Mouse (Mus musculus) ES-Bruce4 (cell line): ENCODE measurements around the gene Tm7sf2. TPM values are rescaled to one million over a fixed set of nuclear protein-coding genes. Genes with fewer than 3 reads are reported as not detected.
A peak's percentile ranks its signal among the peaks of the same experiment; 100 is the strongest.

ENCODE experiments used
- H3K27ac ChIP-seq: 2 replicates; pipeline ENCODE4 v1.5.1; 2012; ENCODE audit warnings: low read length, inconsistent platforms; ENCODE audit not compliant: insufficient read depth
- H3K27me3 ChIP-seq: 2 replicates; pipeline ENCODE4 v1.6.1; 2012; ENCODE audit warnings: mild to moderate bottlenecking, low read length, inconsistent platforms; ENCODE audit not compliant: control insufficient read depth, poor library complexity, insufficient read depth, severe bottlenecking
- H3K36me3 ChIP-seq: 2 replicates; pipeline ENCODE4 v1.6.1; 2012; ENCODE audit warnings: inconsistent platforms, mild to moderate bottlenecking, low read length, moderate library complexity; ENCODE audit not compliant: control insufficient read depth, poor library complexity, insufficient read depth, severe bottlenecking
- H3K4me1 ChIP-seq: one replicate; pipeline ENCODE4 v1.8.1; 2011; ENCODE audit warnings: low read length; ENCODE audit not compliant: control insufficient read depth, insufficient read depth
- H3K4me3 ChIP-seq: 2 replicates; pipeline ENCODE4 v1.5.1; 2011; ENCODE audit warnings: low read depth, mild to moderate bottlenecking, low read length
- H3K9ac ChIP-seq: 2 replicates; pipeline ENCODE4 v1.6.1; 2012; ENCODE audit warnings: low read depth, mild to moderate bottlenecking, inconsistent platforms; ENCODE audit not compliant: poor library complexity, severe bottlenecking
- H3K9me3 ChIP-seq: replicated peaks from 2 replicates; pipeline ENCODE4 v1.6.1; 2012; ENCODE audit warnings: mild to moderate bottlenecking, low read length, inconsistent platforms; ENCODE audit not compliant: control insufficient read depth, poor library complexity, insufficient read depth, severe bottlenecking
- CTCF ChIP-seq: IDR thresholded peaks from one replicate; pipeline ENCODE4 v1.8.1; 2011; ENCODE audit warnings: low read depth, low read length
- EP300 ChIP-seq: IDR thresholded peaks from 2 replicates; pipeline ENCODE4 v1.6.1; 2011; ENCODE audit warnings: low read depth, low read length; ENCODE audit not compliant: insufficient read depth
- POLR2A ChIP-seq: IDR thresholded peaks from one replicate; pipeline ENCODE4 v1.8.1; 2011; ENCODE audit warnings: low read length; ENCODE audit not compliant: insufficient read depth
- polyA plus RNA-seq: library from polyadenylated mRNA; stranded (reverse); fragments of >200 nt; gene quantifications from 2 replicates; pipeline ENCODE4 v1.2.4, GENCODE M21; 2011; ENCODE audit warnings: low read depth; ENCODE audit not compliant: missing spikeins, insufficient read depth, insufficient read length

The Tm7sf2 gene
- polyA plus RNA-seq, 1 experiment = 19.1 TPM

- Histone ChIP-seq H3K27me3 (no peaks in the 10 kb centered on the region), H3K9ac (peak overlapping the region; percentile 13; the same call in 1 of the 2 replicates), H3K9me3 (no peaks in the 10 kb centered on the region), H3K36me3 (no peaks in the 10 kb centered on the region), H3K4me3 (peak overlapping the region; percentile 63), H3K27ac (no peak overlapping the region), H3K4me1 (peaks cover 2% of the 10 kb centered on the region)
- TF ChIP-seq EP300 = no peak
- no peak for TF ChIP-seq POLR2A
- TF ChIP-seq CTCF = no peak
Observed at GRCm38 (mm10) chr19:6071261-6071660, 3.1 kb upstream of the Tm7sf2 start.

GRCm38 (mm10) chr19:6070571-6071250 lies 2.5 kb upstream of the Tm7sf2 start:
- TF ChIP-seq POLR2A (peak; percentile 30), EP300 (no peak)
- no peaks in the 10 kb centered on the region for H3K36me3 ChIP-seq
- H3K9ac ChIP-seq = peak overlapping the region; percentile 13
- H3K4me3 ChIP-seq = peak overlapping the region; percentile 63
- peaks cover 2% of the 10 kb centered on the region for H3K4me1 ChIP-seq
- H3K9me3 ChIP-seq = no peaks in the 10 kb centered on the region
- no peaks in the 10 kb centered on the region for H3K27me3 ChIP-seq
- no peak overlapping the region for H3K27ac ChIP-seq

GRCm38 (mm10) chr19:6069851-6070250 lies 1.7 kb upstream of the Tm7sf2 start:
- Histone ChIP-seq H3K36me3 (no peaks in the 10 kb centered on the region), H3K9me3 (no peaks in the 10 kb centered on the region), H3K27ac (no peak overlapping the region), H3K27me3 (no peaks in the 10 kb centered on the region), H3K9ac (no peak overlapping the region), H3K4me1 (peaks cover 2% of the 10 kb centered on the region), H3K4me3 (no peak overlapping the region)
- no peak for TF ChIP-seq CTCF
- no peak for TF ChIP-seq EP300
- no peak for TF ChIP-seq POLR2A

- TF ChIP-seq CTCF (no peak), EP300 (no peak), POLR2A (no peak)
- Histone ChIP-seq H3K9ac (no peak overlapping the region), H3K27me3 (no peaks in the 10 kb centered on the region), H3K36me3 (no peaks in the 10 kb centered on the region), H3K4me3 (no peak overlapping the region), H3K9me3 (no peaks in the 10 kb centered on the region), H3K27ac (no peak overlapping the region), H3K4me1 (peaks cover 2% of the 10 kb centered on the region)
Observed at GRCm38 (mm10) chr19:6068951-6069350, 778 bp upstream of the Tm7sf2 start.

- no peaks in the 10 kb centered on the region for H3K27me3 ChIP-seq
- H3K9me3 ChIP-seq = no peaks in the 10 kb centered on the region
- H3K4me3 ChIP-seq = peak overlapping the region; percentile 82
- H3K9ac ChIP-seq = peak overlapping the region; percentile 74
- H3K4me1 ChIP-seq = peaks cover 2% of the 10 kb centered on the region
- H3K36me3 ChIP-seq = no peaks in the 10 kb centered on the region
- H3K27ac ChIP-seq = peak overlapping the region; percentile 30; the same call in 1 of the 2 replicates
- TF ChIP-seq POLR2A (no peak), EP300 (peak; percentile 41; the same call in 1 of the 2 replicates), CTCF (peak; percentile 97)
Observed at GRCm38 (mm10) chr19:6067011-6067723, 1.0 kb downstream of the Tm7sf2 start.

- Histone ChIP-seq H3K9me3 (no peaks in the 10 kb centered on the region), H3K4me3 (peak overlapping the region; percentile 44), H3K27ac (no peak overlapping the region), H3K36me3 (no peaks in the 10 kb centered on the region), H3K27me3 (no peaks in the 10 kb centered on the region), H3K9ac (peak overlapping the region; percentile 74), H3K4me1 (peaks cover 2% of the 10 kb centered on the region)
- TF ChIP-seq CTCF (no peak), POLR2A (no peak), EP300 (no peak)
Observed at GRCm38 (mm10) chr19:6066571-6066970, 1.6 kb downstream of the Tm7sf2 start.
